Mouse (Mus musculus): ENCODE measurements around the gene Chst4. TPM values are rescaled to one million over a fixed set of nuclear protein-coding genes. Genes with fewer than 3 reads are reported as not detected.
"Not testable (repeated sequence)": the region's sequence is repeated elsewhere in the genome, so short reads cannot be mapped to it uniquely, and the experiment has no call there.

Chst4 gene
- not detected for total RNA-seq (2021)
- long read RNA-seq: 0 reads

- DNase-seq (ENCODE audit: low spot score in 2 of 2): no peak
Measured at GRCm38 (mm10) chr8:110039659-110040058, at the start of gene Chst4. TSS of gene Chst4 (minus strand) at chr8:110039740.

DNA sequence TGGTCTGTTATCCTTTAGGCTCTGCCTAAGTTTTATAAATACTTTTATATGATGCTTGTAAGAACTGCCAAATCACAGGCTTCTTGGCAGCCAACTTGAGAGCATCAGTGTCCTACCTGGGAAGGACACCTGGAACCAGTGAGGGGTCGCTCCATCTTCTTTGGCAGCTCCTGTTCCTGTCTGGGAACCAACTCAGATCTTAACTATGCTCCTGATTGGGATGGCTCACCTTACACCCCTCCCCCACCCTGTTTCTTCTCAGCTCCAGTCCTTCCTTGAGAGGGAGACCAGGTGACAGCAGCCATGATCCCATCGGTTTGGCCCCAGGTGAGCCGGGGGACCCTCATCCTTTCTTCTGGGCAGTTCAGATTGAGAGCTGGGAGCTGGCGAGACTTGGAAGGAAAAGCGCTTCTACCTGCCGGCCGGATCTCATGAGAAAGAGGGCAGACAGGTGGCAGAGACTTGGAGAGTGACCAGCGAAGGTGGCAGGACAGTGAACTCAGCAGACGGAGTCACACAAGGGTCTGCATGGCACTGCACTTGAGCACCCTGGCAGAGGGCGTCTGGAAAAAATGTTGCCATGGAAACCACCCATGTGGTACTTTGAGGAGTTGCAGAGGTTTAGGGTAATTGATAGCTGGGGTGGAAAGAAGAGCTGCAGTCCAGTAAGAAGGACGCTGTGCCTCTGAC, 43.0 kb upstream of the Chst4 start:
- DNase-seq (ENCODE audit: low spot score in 2 of 2): no peak

DNA sequence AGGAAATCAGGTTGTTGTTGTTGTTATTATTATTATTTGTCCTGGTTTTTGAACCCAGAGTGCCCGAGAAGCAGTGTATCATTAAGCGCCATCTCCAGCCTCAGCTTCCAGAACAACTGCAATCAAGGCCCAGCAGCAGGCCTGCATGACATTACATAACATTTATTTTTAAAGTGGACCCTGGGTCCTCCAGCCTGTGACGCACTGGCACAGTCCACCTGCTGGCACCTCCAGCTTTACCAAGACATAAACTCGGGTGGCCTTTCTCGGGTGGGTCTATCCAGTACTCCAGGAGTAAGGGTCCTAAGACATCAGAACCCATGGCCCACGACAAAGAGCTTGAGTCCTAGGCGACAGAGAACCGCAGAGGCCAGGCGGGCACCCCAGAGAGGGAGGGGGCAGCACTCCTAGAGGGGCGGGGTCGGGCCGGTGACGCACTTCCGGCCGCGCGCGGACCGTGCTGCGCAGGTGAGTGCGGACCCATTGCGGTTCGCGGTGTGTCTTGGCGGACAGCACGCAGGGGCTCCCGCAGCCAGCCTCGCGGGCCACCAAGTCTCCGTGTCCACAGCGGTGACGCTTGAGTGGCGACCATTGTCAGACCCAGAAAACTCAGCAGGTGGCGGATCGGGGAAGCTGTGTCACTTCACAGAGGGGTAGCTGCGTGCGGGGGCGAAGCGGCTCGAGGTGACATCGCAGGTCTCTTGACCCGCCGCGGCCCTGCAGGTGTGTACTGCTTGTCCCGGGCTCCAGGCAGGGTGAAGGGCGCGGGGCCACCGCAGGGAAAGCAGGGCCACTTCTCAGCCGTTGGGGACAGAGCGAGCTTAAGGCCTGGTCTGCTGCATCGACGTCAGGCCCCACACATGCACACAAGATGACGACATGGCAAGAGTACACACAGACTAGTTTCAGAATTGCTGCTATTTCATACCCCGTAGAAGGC, 40.0 kb upstream of the Chst4 start, which contains the start of gene Zfp612:
TSS of gene Zfp612 (plus strand) at position 465 of the 940 bp plus-strand sequence.
- peak; percentile 51 to 74 for DNase-seq (ENCODE audit: low spot score in 2 of 2)

DNA sequence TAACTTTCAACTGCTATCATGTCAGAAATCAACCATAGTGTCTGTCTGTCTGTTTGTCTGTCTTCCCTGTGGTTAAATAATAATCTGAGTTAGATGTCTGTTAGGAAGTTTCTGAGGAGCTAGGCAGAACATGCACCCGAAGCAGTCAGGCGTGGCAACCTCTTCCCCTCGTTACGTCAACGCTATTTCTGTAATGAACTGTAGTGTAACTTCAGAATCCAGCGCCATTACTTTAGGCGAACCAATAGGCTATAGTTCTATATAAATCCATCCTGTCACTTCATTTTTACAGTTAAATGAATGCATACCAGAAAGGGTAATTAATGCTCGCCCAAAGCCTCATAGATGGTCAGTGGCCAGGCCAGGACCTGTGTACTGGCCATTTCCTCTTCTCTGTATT, 35.0 kb upstream of the Chst4 start:
- DNase-seq (ENCODE audit: low spot score in 2 of 2): no peak

- DNase-seq (ENCODE audit: low spot score in 2 of 2): peak; percentile 62 to 72
Measured at GRCm38 (mm10) chr8:110071600-110071999, 32.1 kb upstream of the Chst4 start.

DNA sequence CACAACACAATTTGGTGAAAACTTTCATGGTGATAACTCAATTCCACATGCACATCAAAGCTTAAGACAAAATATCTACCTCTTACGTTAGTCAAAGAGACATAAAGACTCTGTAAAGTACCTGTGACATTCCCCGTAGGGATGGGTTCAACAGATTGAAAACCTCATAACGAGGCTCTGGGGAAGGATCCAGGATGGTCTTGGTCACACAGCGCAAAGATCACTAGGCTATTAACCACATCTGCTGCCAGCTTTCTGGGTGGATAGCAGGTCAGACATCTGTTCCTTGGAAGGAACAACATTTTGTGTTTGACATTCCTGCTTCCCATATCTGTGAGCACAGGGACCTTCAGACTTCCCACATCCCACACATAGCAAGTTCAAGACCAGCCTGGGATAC, 30.2 kb upstream of the Chst4 start:
- DNase-seq (ENCODE audit: low spot score in 2 of 2): no peak

- DNase-seq (ENCODE audit: low spot score in 2 of 2): no peak
Measured at GRCm38 (mm10) chr8:110065676-110066075, 26.1 kb upstream of the Chst4 start.

DNA sequence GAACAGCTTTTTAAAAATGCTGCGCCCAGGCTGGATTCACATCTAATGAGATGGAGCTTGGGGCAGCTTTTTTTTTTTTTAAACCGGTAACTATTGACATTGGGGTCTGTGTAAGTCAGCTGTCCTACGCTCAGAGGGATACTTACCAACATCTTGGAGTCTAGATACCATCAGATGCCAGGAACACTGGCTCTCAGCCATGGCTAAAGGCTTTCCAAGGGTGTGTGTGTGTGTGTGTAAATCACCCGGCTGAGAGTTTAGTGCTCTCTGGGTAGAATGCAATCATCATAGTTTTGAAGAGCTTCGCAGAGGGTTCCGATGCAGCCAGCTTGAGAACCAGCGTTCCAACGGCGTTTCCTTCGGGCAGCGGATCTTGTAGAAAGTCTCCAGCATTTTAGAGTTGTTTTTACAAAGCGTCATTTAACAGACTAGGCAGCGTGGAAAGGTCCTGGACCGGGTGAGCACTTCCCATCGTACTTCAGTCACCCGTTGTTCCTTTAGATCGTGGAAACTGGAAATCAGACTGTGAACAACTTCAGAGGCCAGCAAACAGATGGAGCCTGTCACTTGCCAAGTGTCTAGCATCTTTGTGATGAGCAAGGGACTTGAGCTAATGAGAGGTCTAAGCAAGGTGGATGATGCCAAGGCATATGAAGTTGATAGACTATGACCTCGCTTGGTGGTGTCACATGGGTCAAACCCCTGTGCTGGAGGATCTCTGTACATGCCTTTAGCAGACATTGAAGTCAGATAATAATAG, 25.2 kb upstream of the Chst4 start:
- no peak for DNase-seq (ENCODE audit: low spot score in 2 of 2)

- DNase-seq (ENCODE audit: low spot score in 2 of 2): no peak
Measured at GRCm38 (mm10) chr8:110064161-110064560, 24.6 kb upstream of the Chst4 start.

- no peak for DNase-seq (ENCODE audit: low spot score in 2 of 2)
Measured at GRCm38 (mm10) chr8:110058207-110058606, 18.7 kb upstream of the Chst4 start.

DNA sequence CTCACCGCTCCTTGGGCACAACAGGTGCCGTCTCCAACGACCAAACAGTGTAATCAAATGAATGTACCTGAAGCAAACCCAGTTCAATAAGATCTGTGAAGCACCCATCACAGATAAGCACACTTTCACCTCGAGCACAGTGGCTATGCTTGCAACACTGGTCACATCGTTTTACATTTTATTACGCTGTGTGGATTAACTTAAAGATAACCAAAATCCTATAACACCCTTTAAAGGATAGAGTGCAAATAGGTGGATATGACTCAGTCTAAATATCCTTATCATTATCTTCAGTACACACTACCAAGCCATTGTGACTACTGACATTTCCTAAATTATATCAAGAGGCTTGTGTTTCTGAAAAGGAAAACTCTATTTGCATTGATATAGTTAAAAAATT, 11.7 kb upstream of the Chst4 start:
- no peak for DNase-seq (ENCODE audit: low spot score in 2 of 2)

DNA sequence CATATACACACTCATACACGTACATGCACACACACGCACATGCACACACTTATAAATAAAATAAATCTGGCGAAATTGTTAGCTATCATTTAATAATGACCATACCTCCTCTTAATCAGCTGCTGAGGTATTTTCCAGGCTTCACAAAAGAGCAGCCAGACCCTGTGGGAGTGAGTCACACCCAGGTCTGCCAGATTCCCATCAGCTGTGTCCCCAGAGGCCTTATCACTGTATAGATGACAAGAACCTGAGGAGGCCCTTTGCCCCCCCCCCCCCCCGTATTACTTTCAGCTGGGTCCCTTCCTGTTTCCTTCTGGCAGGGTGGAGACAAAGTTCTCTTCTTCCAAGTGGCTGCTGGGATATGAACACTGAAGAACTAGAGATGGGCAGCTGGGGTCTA, 969 bp upstream of the Chst4 start:
- no peak for DNase-seq (ENCODE audit: low spot score in 2 of 2)

DNA sequence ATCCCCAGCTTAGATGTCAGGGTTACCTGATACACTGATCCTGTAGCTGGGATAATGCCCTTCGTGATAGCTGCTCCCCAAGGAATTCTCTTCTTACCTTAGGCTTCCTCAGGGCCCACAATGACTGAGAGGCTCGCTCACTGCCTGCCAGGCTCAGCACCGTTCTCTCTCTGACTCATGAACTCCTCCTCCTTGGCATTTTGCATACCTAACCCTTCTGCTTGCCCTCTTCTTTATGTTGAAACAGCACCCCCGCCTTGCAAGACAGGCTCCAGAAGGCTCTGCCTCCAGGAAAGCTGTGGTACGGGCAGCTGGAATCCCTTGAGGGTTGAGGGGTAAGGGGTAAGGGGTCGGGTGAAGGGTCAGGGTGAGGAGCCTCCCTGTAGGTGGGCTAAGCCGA, 324 bp downstream of the Chst4 start:
- no peak for DNase-seq (ENCODE audit: low spot score in 2 of 2)

- peak; percentile 28 to 30 for DNase-seq (ENCODE audit: low spot score in 2 of 2)
Measured at GRCm38 (mm10) chr8:110036156-110036555, 3.4 kb downstream of the Chst4 start.

- no peak for DNase-seq (ENCODE audit: low spot score in 2 of 2)
Measured at GRCm38 (mm10) chr8:110034331-110034730, 5.2 kb downstream of the Chst4 start.

DNA sequence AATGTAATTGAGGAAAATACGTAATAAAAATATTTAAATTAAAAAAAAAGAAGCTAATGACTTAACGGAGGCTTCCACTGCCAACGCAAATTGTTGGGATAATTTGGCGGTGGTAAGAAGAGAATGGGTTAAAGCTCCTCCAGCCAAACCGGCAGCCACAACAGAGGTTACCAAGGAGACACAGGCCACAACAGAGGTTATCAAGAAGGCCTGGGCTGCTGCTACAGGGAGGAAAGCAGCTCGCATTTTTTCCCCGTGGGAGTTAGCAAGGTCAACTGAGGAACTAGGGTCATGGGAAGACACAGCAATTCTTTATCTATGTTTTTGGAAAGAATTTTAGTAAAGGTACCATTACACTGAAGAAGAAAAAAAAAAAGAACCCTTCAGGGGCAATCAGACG, 5.8 kb downstream of the Chst4 start:
- DNase-seq (ENCODE audit: low spot score in 2 of 2): not testable (repeated sequence)

GRCm38 (mm10) chr8:110022768-110023344, 16.7 kb downstream of the Chst4 start:
- DNase-seq (ENCODE audit: low spot score in 2 of 2): no peak

- DNase-seq (ENCODE audit: low spot score in 2 of 2): no peak
Measured at GRCm38 (mm10) chr8:110022081-110022480, 17.5 kb downstream of the Chst4 start.

DNA sequence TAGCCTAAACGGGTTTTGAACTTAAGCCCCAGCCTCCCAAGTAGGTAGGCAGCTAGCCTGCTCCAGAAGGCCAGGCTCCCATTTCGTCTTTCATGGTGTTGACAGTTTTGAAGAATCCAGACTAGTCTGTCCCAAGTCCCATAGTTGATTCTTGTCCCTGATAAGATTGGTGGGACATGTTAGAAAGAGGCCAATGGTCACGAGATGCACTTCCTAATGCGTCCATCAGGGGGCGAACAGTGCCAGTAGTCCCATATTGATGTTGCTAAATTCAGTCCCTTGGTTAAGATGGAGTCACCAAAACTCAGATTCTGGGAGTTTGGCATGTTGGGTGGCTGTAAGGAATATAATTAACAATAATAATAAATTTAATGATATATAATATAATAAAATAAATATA, 28.7 kb downstream of the Chst4 start:
- peak; percentile 49 to 54 for DNase-seq (ENCODE audit: low spot score in 2 of 2)

DNA sequence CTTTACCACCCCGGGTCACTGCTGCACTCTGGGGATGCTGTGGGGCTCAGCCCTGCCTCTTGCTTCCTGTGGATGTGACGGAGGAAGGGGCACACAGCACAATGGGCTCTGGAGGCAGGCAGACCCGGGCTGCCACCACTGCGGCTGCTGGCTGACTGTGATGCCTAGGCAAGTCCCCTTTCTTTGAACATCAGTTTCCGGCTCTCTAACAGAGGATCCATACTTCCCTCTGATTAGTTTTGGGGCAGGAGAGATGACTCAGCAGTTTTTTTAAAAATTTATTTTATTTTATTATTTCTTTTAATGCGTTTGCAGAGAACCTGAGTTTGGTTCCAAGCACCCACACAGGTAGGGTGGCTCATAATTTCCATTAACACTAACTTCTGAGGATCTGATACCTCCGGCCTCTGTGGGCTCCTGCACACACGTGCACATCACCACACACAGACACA, 30.5 kb downstream of the Chst4 start:
- DNase-seq (ENCODE audit: low spot score in 2 of 2): no peak

All from layer of hippocampus, postnatal 10 days (tissue).